Mouse (Mus musculus) CH12.LX (cell line): ENCODE measurements around the gene Hpca. TPM values are rescaled to one million over a fixed set of nuclear protein-coding genes. Genes with fewer than 3 reads are reported as not detected.

Experiments used
- DNase-seq: peaks from one replicate; pipeline ENCODE4 v3.0.0-alpha.2; 2013; ENCODE audit errors: extremely low read depth
- H3K27ac ChIP-seq: 2 replicates; pipeline ENCODE4 v1.5.1; 2012; ENCODE audit warnings: low read depth, mild to moderate bottlenecking, control low read depth, moderate library complexity; ENCODE audit not compliant: insufficient read depth
- H3K27me3 ChIP-seq: replicated peaks from 2 replicates; pipeline ENCODE3; 2012; ENCODE audit warnings: inconsistent platforms
- H3K36me3 ChIP-seq, 2 experiments: replicated peaks in 1 of 2; 2 replicates each; pipeline versions ENCODE3 to v1.6.1; 2012; ENCODE audit warnings: inconsistent platforms in 1 of 2, low read length in 1 of 2, mild to moderate bottlenecking in 1 of 2, mixed read lengths in 1 of 2, moderate library complexity in 1 of 2; ENCODE audit not compliant: control insufficient read depth in 1 of 2, insufficient read depth in 1 of 2
- H3K4me1 ChIP-seq, 2 experiments: 2 replicates each; pipeline ENCODE4 v1.6.1; 2012; ENCODE audit warnings: inconsistent platforms in 1 of 2, moderate library complexity in 1 of 2; ENCODE audit not compliant: insufficient read depth in 2 of 2, control insufficient read depth in 1 of 2
- H3K4me2 ChIP-seq: 2 replicates; pipeline ENCODE4 v1.6.1; 2012; ENCODE audit warnings: low read depth, mild to moderate bottlenecking, control low read depth; ENCODE audit not compliant: poor library complexity, insufficient read depth, severe bottlenecking
- H3K4me3 ChIP-seq, 3 experiments: fragments of 150-350 bp in 1 of 3; sonication (generic) in 1 of 3; replicated peaks in 1 of 3; 2 replicates each; pipeline versions ENCODE3 to v1.5.1; 2011 to 2012; ENCODE audit warnings: low read depth in 2 of 3, low read length in 2 of 3, mild to moderate bottlenecking in 2 of 3, moderate library complexity in 2 of 3, control low read depth in 1 of 3, improper control_type of control experiment in 1 of 3, inconsistent platforms in 1 of 3, mixed read lengths in 1 of 3; ENCODE audit not compliant: poor library complexity in 1 of 3
- H3K79me2 ChIP-seq: replicated peaks from 2 replicates; pipeline ENCODE4 v1.6.1; 2012; ENCODE audit warnings: mild to moderate bottlenecking, moderate library complexity; ENCODE audit not compliant: control insufficient read depth, poor library complexity, insufficient read depth, severe bottlenecking; ENCODE audit errors: extremely low read depth
- H3K9ac ChIP-seq: 2 replicates; pipeline ENCODE4 v1.6.1; 2012; ENCODE audit warnings: low read depth, mild to moderate bottlenecking, control low read depth, moderate library complexity; ENCODE audit not compliant: insufficient read depth
- H3K9me3 ChIP-seq: replicated peaks from 2 replicates; pipeline ENCODE3; 2012; ENCODE audit warnings: low read length, inconsistent platforms, mixed read lengths
- CHD1 ChIP-seq: IDR thresholded peaks from 2 replicates; pipeline ENCODE4 v1.6.1; 2012; ENCODE audit warnings: low read depth, low read length, improper control_type of control experiment, inconsistent platforms
- CHD2 ChIP-seq: IDR thresholded peaks from 2 replicates; pipeline ENCODE4 v1.6.1; 2011; ENCODE audit warnings: low read length, improper control_type of control experiment
- EP300 ChIP-seq: IDR thresholded peaks from 2 replicates; pipeline ENCODE4 v1.6.1; 2011; ENCODE audit warnings: low read length, improper control_type of control experiment
- ETS1 ChIP-seq: conservative IDR thresholded peaks from 2 replicates; pipeline ENCODE4 v1.6.1; 2012; ENCODE audit warnings: low read depth, mild to moderate bottlenecking, inconsistent platforms, low read length, improper control_type of control experiment, moderate library complexity
- GABPA ChIP-seq: IDR thresholded peaks from 2 replicates; pipeline ENCODE4 v1.6.1; 2012; ENCODE audit warnings: low read depth, low read length, improper control_type of control experiment, inconsistent platforms; ENCODE audit not compliant: insufficient replicate concordance
- IRF4 ChIP-seq: IDR thresholded peaks from 2 replicates; pipeline ENCODE4 v1.6.1; 2014; ENCODE audit warnings: low read depth, mild to moderate bottlenecking, inconsistent platforms, low read length, improper control_type of control experiment
- KAT2A ChIP-seq: IDR thresholded peaks from 2 replicates; pipeline ENCODE4 v1.6.1; 2012; ENCODE audit warnings: low read length, improper control_type of control experiment, inconsistent platforms; ENCODE audit not compliant: insufficient replicate concordance
- MAFK ChIP-seq: IDR thresholded peaks from 2 replicates; pipeline ENCODE4 v1.6.1; 2011; ENCODE audit warnings: low read length, improper control_type of control experiment; ENCODE audit not compliant: insufficient replicate concordance
- MAX ChIP-seq: IDR thresholded peaks from 2 replicates; pipeline ENCODE4 v1.6.1; 2011; ENCODE audit warnings: low read length, improper control_type of control experiment
- MAZ ChIP-seq: IDR thresholded peaks from 2 replicates; pipeline ENCODE4 v1.6.1; 2012; ENCODE audit warnings: low read depth, mild to moderate bottlenecking, inconsistent platforms, low read length, improper control_type of control experiment, moderate library complexity
- MEF2A ChIP-seq: IDR thresholded peaks from 2 replicates; pipeline ENCODE4 v1.6.1; 2014; ENCODE audit warnings: low read depth, mild to moderate bottlenecking, inconsistent platforms, low read length, improper control_type of control experiment, borderline replicate concordance
- MYC ChIP-seq: IDR thresholded peaks from 2 replicates; pipeline ENCODE4 v1.6.1; 2011; ENCODE audit warnings: low read depth, mild to moderate bottlenecking, improper control_type of control experiment, low read length
- NELFE ChIP-seq: IDR thresholded peaks from 2 replicates; pipeline ENCODE4 v1.6.1; 2011; ENCODE audit warnings: low read depth, low read length, improper control_type of control experiment
- NRF1 ChIP-seq: IDR thresholded peaks from 2 replicates; pipeline ENCODE4 v1.6.1; 2014; ENCODE audit warnings: low read depth, mild to moderate bottlenecking, inconsistent platforms, low read length, improper control_type of control experiment, moderate library complexity
- PAX5 ChIP-seq: IDR thresholded peaks from 2 replicates; pipeline ENCODE4 v1.6.1; 2012; ENCODE audit warnings: low read length, inconsistent platforms, mixed read lengths
- POLR2AphosphoS2 ChIP-seq: IDR thresholded peaks from 2 replicates; pipeline ENCODE4 v1.6.1; 2011; ENCODE audit warnings: low read depth, low read length, improper control_type of control experiment
- RAD21 ChIP-seq: IDR thresholded peaks from 2 replicates; pipeline ENCODE4 v1.6.1; 2011; ENCODE audit warnings: low read depth, mild to moderate bottlenecking, low read length, improper control_type of control experiment, moderate library complexity
- SMC3 ChIP-seq: IDR thresholded peaks from 2 replicates; pipeline ENCODE4 v1.6.1; 2011; ENCODE audit warnings: low read depth, low read length, improper control_type of control experiment
- TBP ChIP-seq: conservative IDR thresholded peaks from 2 replicates; pipeline ENCODE4 v1.6.1; 2011; ENCODE audit warnings: low read depth, low read length, improper control_type of control experiment
- TCF12 ChIP-seq: IDR thresholded peaks from 2 replicates; pipeline ENCODE4 v1.6.1; 2014; ENCODE audit warnings: low read depth, mild to moderate bottlenecking, inconsistent platforms, low read length, improper control_type of control experiment
- ZKSCAN1 ChIP-seq: IDR thresholded peaks from 2 replicates; pipeline ENCODE4 v1.6.1; 2012; ENCODE audit warnings: low read depth, inconsistent platforms, low read length, improper control_type of control experiment, borderline replicate concordance
- ZMIZ1 ChIP-seq: IDR thresholded peaks from 2 replicates; pipeline ENCODE4 v1.6.1; 2012; ENCODE audit warnings: low read depth, mild to moderate bottlenecking, inconsistent platforms, low read length, improper control_type of control experiment
- dilution Hi-C: fragments of 300-500 bp; cut with MboI; formaldehyde crosslinking; loops from 2 replicates; pipeline ENCODE4 v1.14.3; 2020; ENCODE audit warnings: low sequenced_read_pairs; ENCODE audit not compliant: extremely low pct_unique_long_range_greater_than_20kb, extremely low pct_ligation_motif_present
- in situ Hi-C: fragments of 300-500 bp; cut with MboI; formaldehyde crosslinking; loops from 3 replicates; pipeline ENCODE4 v1.14.3; 2019; ENCODE audit warnings: low sequenced_read_pairs, low pct_ligation_motif_present, low pct_unique_long_range_greater_than_20kb, mixed read lengths
- polyA plus RNA-seq: library from polyadenylated mRNA; unstranded; fragments of >175 nt; gene quantifications from 2 replicates; pipeline ENCODE4 v1.2.1, GENCODE M21; 2012; ENCODE audit warnings: low read depth; ENCODE audit not compliant: insufficient read length
- total RNA-seq, 2 experiments: library from RNA; depleted of rRNA; stranded (reverse); fragments of 300-350 nt in 1 of 2; fragments of >200 nt in 1 of 2; gene quantifications; 2 replicates each; pipeline ENCODE4 v1.2.3; 2012 to 2014

Gene Hpca
- total and polyA plus RNA-seq, 3 experiments, result 1.3 to 28.5 (median 2.9) TPM

GRCm38 (mm10) chr4:129081041-129081440, 40.8 kb downstream of the Hpca start:
- H3K9ac ChIP-seq, result no peak overlapping the region
- H3K27me3 ChIP-seq, result no peaks in the 10 kb centered on the region
- H3K4me1 ChIP-seq, result peaks cover 0 to 9% of the 10 kb centered on the region in 2 experiments; a peak in 1 of 4 replicates
- H3K9me3 ChIP-seq, result no peaks in the 10 kb centered on the region
- no peak overlapping the region for H3K4me2 ChIP-seq
- H3K4me3 ChIP-seq, result no peak overlapping the region
- in situ Hi-C loops, result loop anchor here (10.0 kb wide), 1 partner anchor 366 kb away; no protein-coding TSS in a partner anchor
- H3K36me3 ChIP-seq, result peaks cover 53 to 91% of the 10 kb centered on the region in 2 experiments
- H3K79me2 ChIP-seq, result no peaks in the 10 kb centered on the region
- no peak overlapping the region for H3K27ac ChIP-seq
- dilution Hi-C loops, result no loop called here
- TF ChIP-seq ETS1 (no peak), IRF4 (no peak), MAZ (no peak), MEF2A (no peak)
- no peak for DNase-seq

- H3K9ac ChIP-seq, result no peak overlapping the region
- dilution Hi-C loops, result no loop called here
- TF ChIP-seq CHD1 (no peak), NELFE (no peak), MAX (no peak), PAX5 (no peak), CHD2 (no peak), KAT2A (no peak), IRF4 (no peak), MYC (no peak), MAFK (no peak), TCF12 (no peak), POLR2AphosphoS2 (no peak), GABPA (no peak), EP300 (no peak), SMC3 (no peak), TBP (no peak), ZKSCAN1 (no peak), ZMIZ1 (no peak), NRF1 (no peak), RAD21 (no peak), MAZ (no peak)
- TF ChIP-seq, all 38 proteins: peak for 0
- no peak overlapping the region for H3K4me3 ChIP-seq
- peaks cover 0 to 9% of the 10 kb centered on the region in 2 experiments; a peak in 1 of 4 replicates for H3K4me1 ChIP-seq
- no peak for DNase-seq
- no peaks in the 10 kb centered on the region for H3K27me3 ChIP-seq
- no peaks in the 10 kb centered on the region for H3K79me2 ChIP-seq
- H3K36me3 ChIP-seq, result peaks cover 63 to 92% of the 10 kb centered on the region in 2 experiments
- in situ Hi-C loops, result loop anchor here (5.0 to 10.0 kb wide), 2 partner anchors 64 to 102 kb away; no protein-coding TSS in a partner anchor
- H3K9me3 ChIP-seq, result no peaks in the 10 kb centered on the region
- H3K27ac ChIP-seq, result no peak overlapping the region
- no peak overlapping the region for H3K4me2 ChIP-seq
Measured at GRCm38 (mm10) chr4:129079126-129079525, 42.7 kb downstream of the Hpca start.
